Mouse (Mus musculus): ENCODE measurements around the gene F3. TPM values are rescaled to one million over a fixed set of nuclear protein-coding genes. Genes with fewer than 3 reads are reported as not detected.

Gene F3
- 0.71 TPM for total RNA-seq (2023)

GRCm38 (mm10) chr3:121722971-121723844 lies at the start of gene F3:
Gene F3 (plus strand): TSS chr3:121723537.

Other genes starting within 250 kb of the F3 start
- gene Slc44a3, start 191.1 kb upstream of the F3 start, total RNA-seq (2023): not detected
- not detected for gene 4930432M17Rik, start 52.8 kb upstream of the F3 start, total RNA-seq (2023)
- 13.2 TPM for gene Abcd3, start 91.8 kb downstream of the F3 start, total RNA-seq (2023)
- 17.5 TPM for gene Arhgap29, start 229.0 kb downstream of the F3 start, total RNA-seq (2023)

All from CD4-positive naive resting alpha-beta T cell, adult 57 days (primary cell).